ENCODE assay signal across 30 mouse cellular contexts in genomic region chr12:76407184-76407583, GRCm38 (mm10). TPM values are rescaled to one million over a fixed set of nuclear protein-coding genes. Genes with fewer than 3 reads are reported as not detected.
DNase-seq lines count a peak whose midpoint lies in the region; ATAC-seq and TF ChIP-seq lines count a peak whose summit lies in the region.
"Had no signal": no experiment of that assay in that cellular context is flagged by ENCODE, and none has a peak within 500 bp of the region (broad histone marks: within the 10 kb centered on the region; RNA-seq: fewer than 3 reads in every experiment).

No protein-coding gene starts in this region.

- ATAC-seq in kidney, postnatal 0 days (replicated peaks; ENCODE audit: low FRiP score, low read depth): no peak
- ATAC-seq: CD4-positive, CD25-positive, alpha-beta regulatory T cell, adult 4 months; forebrain, embryonic 14.5 days; intestine, postnatal 0 days; midbrain, embryonic 15.5 days had no signal

- H3K36me3 ChIP-seq in kidney, postnatal 0 days (ENCODE audit: insufficient read depth, low read length): no peaks in the 10 kb centered on the region
- H3K36me3 ChIP-seq: embryonic facial prominence, embryonic 15.5 days; heart, embryonic 13.5 days; midbrain, embryonic 15.5 days had no signal

- no peak overlapping the region for H3K4me3 ChIP-seq in kidney, postnatal 0 days (replicated peaks; ENCODE audit: low read depth, low read length)
- H3K4me3 ChIP-seq: embryonic facial prominence, embryonic 15.5 days; midbrain, embryonic 15.5 days had no signal

- no peaks in the 10 kb centered on the region for H3K9me3 ChIP-seq in kidney, postnatal 0 days (replicated peaks; ENCODE audit: low read length)
- H3K9me3 ChIP-seq: embryonic facial prominence, embryonic 15.5 days; heart, embryonic 13.5 days; midbrain, embryonic 15.5 days had no signal

- no peak overlapping the region for H3K27ac ChIP-seq in kidney, postnatal 0 days
- H3K27ac ChIP-seq: embryonic facial prominence, embryonic 15.5 days; gastrocnemius, adult 2 months; heart, embryonic 13.5 days; hindbrain, embryonic 14.5 days; liver, embryonic 14.5 days; macrophage; midbrain, embryonic 15.5 days had no signal

- no peak for TF ChIP-seq CTCF in kidney, postnatal 0 days (IDR thresholded peaks at IDR 0.05; ENCODE audit: low read depth)

- H3K4me1 ChIP-seq in kidney, postnatal 0 days (replicated peaks; ENCODE audit: insufficient read depth, low read length): peaks cover 14% of the 10 kb centered on the region

- 36% methylated on average over 1 of the region's 1 CpGs for WGBS in kidney, postnatal 0 days

- H3K27me3 ChIP-seq in kidney, postnatal 0 days (ENCODE audit: insufficient read depth, low read length): 0 out of 2 replicates have a peak, but pooled peaks cover 5% of the 10 kb centered on the region

- peak; percentile 31 for DNase-seq in kidney, postnatal 0 days (ENCODE audit: low spot score)
- no peak for DNase-seq in kidney, postnatal 4 days
- DNase-seq in 416B (ENCODE audit: low read depth): peak; percentile 24
- peak; percentile 8 for DNase-seq in embryo, embryonic 11 days
- peak; percentile 47 for DNase-seq in gonadal fat pad, adult 2 months (ENCODE audit: low read depth)
- DNase-seq in retina, embryonic 14.5 days (ENCODE audit: low spot score): no peak
- no peak for DNase-seq in left cerebral cortex, adult 11 months (ENCODE audit: low spot score)
- DNase-seq: adrenal gland, adult 2 months; adrenal gland, postnatal 36 days; cerebellum, adult 18-20 months; cerebellum, postnatal 10 days; gastrocnemius, adult 2 months; gastrocnemius, postnatal 36 days; heart, postnatal 10 days; kidney, adult 9 months; kidney, postnatal 14 days; liver; lung, adult 2 months; lung, postnatal 10 days; right cerebral cortex, adult 18-20 months; thymus, postnatal 14 days had no signal

- no peak overlapping the region for H3K9ac ChIP-seq in kidney, postnatal 0 days (ENCODE audit: low read depth, low read length)
- H3K9ac ChIP-seq: embryonic facial prominence, embryonic 15.5 days; heart, embryonic 13.5 days; hindbrain, embryonic 14.5 days; liver, embryonic 14.5 days; midbrain, embryonic 15.5 days had no signal

- no peak overlapping the region for H3K4me2 ChIP-seq in kidney, postnatal 0 days (ENCODE audit: low read length)
- H3K4me2 ChIP-seq: embryonic facial prominence, embryonic 15.5 days; hindbrain, embryonic 14.5 days; midbrain, embryonic 15.5 days had no signal

RNA-seq across cellular contexts. Expression of gene Hspa2, which starts 3.2 kb away (rescaled TPM):
- 12.4 and 14.6 TPM in 2 replicates for polyA plus RNA-seq in kidney, postnatal 0 days (2015; fragmentation: Nextera tagmentation; extraction: Ambion mirVana)
- 30.2 and 45.9 TPM in 2 replicates for polyA plus RNA-seq in gonadal fat pad, adult 2 months (2012; rRNA removed)

RNA-seq across cellular contexts. Expression of gene Ppp1r36, which starts 10.2 kb away (rescaled TPM):
- polyA plus RNA-seq in kidney, postnatal 0 days (2015; fragmentation: Nextera tagmentation; extraction: Ambion mirVana): 7.2 and 7.5 TPM in 2 replicates
- 4.0 and 5.8 TPM in 2 replicates for polyA plus RNA-seq in gonadal fat pad, adult 2 months (2012; rRNA removed)
- polyA plus RNA-seq: adrenal gland, adult 2 months; CD4-positive, CD25-positive, alpha-beta regulatory T cell, adult 4 months; macrophage had no signal

RNA-seq across cellular contexts. Expression of gene Zbtb1, which starts 37.1 kb away (rescaled TPM):
- polyA plus RNA-seq in kidney, postnatal 0 days (2015; fragmentation: Nextera tagmentation; extraction: Ambion mirVana): 8.2 and 9.0 TPM in 2 replicates
- 2.9 and 3.7 TPM in 2 replicates for polyA plus RNA-seq in gonadal fat pad, adult 2 months (2012; rRNA removed)

RNA-seq across cellular contexts. Expression of gene Zbtb25, which starts 37.8 kb away (rescaled TPM):
- 13.0 and 13.2 TPM in 2 replicates for polyA plus RNA-seq in kidney, postnatal 0 days (2015; fragmentation: Nextera tagmentation; extraction: Ambion mirVana)
- 8.9 and 10.1 TPM in 2 replicates for polyA plus RNA-seq in gonadal fat pad, adult 2 months (2012; rRNA removed)

Comparison
In these comparisons a context has a peak if more than half of its experiments do, and no peak if none do; other contexts are left out.
1. DNase-seq: peak in kidney, postnatal 0 days (single experiment), 416B (single experiment), embryo, embryonic 11 days (single experiment) and gonadal fat pad, adult 2 months (single experiment); none in kidney, postnatal 4 days (0 of 2), retina, embryonic 14.5 days (single experiment) and left cerebral cortex, adult 11 months (single experiment).